Mouse (Mus musculus) left cerebral cortex, adult 2 months (tissue): ENCODE measurements around the gene Gm48552. TPM values are rescaled to one million over a fixed set of nuclear protein-coding genes. Genes with fewer than 3 reads are reported as not detected.

ENCODE experiments used
- DNase-seq, 2 experiments: peaks; one replicate each; pipeline ENCODE4 v3.0.0; 2021 to 2022; ENCODE audit warnings: low spot score in 2 of 2, mixed read lengths in 1 of 2; ENCODE audit errors: extremely low spot score in 1 of 2
- H3K27ac ChIP-seq: fragments of 200-600 bp; 2 replicates; pipeline ENCODE4 v1.8.1; 2022
- H3K4me3 ChIP-seq: fragments of 200-600 bp; 2 replicates; pipeline ENCODE4 v1.8.1; 2022
- CTCF ChIP-seq: fragments of 200-600 bp; IDR thresholded peaks from 2 replicates; pipeline ENCODE4 v1.8.1; 2022; ENCODE audit warnings: antibody characterized with exemption, mild to moderate bottlenecking, moderate library complexity
- intact Hi-C: fragments of 180-260 bp; cut with DNase I; formaldehyde crosslinking; loops from one replicate; pipeline ENCODE4 v1.15.1; 2025
- long read RNA-seq, 2 experiments: library from polyadenylated mRNA; stranded (forward); transcript quantifications; one replicate each; pipeline ENCODE4 v2.0.0; 2021; ENCODE audit warnings: borderline mapping rate in 2 of 2
- total RNA-seq, 2 experiments: library from RNA; stranded (reverse); gene quantifications; 2 replicates each; pipeline ENCODE4 v1.2.3; 2021

The Gm48552 gene
- total RNA-seq: 1 to 10 TPM; 5.1 to 7.1 TPM
- long read RNA-seq, experiment 1: 0 reads
- long read RNA-seq, experiment 2, partial matches to known transcripts: 0 of 2 reads
- long read RNA-seq, experiment 2, other reads (novel, unspliced or antisense): 0 of 2 reads

DNA sequence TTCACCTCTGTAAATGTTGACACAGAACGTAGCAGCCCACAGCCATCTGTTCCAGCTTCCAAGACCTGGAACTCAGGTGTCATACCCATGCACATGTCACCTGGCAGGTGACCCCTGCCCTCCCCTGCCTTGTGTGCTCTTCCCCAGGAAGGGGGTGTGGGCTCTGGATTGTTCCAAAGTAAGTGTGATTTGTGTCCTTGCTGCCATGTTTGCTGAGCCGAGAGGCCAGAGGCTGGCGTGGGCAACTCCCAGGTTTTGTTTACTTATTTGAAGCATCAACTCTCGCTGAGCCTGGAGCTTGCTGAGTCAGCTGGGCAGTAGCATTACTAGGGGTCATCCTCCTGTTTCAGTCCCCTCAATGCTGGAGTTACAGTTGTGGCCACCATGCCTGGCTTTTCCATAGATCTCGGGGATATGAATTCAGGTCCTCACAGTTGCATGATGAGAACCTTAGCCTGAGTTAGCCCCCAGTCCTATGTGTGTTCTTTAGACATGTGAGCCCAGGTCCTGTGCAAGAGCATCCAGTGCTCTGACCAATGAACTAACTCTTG lies at the start of gene Gm48552:
Gm48552 (plus strand) TSS at position 501 of the 551 bp plus-strand sequence.
- DNase-seq: no peak
- intact Hi-C loops: loop anchor here (1.0 kb wide), 1 partner anchor 62 kb away; no protein-coding TSS in a partner anchor
- no peak within 1 kb of the TSS for H3K4me3 ChIP-seq
- no peak for TF ChIP-seq CTCF
- no peak within 1 kb of the TSS for H3K27ac ChIP-seq

DNA sequence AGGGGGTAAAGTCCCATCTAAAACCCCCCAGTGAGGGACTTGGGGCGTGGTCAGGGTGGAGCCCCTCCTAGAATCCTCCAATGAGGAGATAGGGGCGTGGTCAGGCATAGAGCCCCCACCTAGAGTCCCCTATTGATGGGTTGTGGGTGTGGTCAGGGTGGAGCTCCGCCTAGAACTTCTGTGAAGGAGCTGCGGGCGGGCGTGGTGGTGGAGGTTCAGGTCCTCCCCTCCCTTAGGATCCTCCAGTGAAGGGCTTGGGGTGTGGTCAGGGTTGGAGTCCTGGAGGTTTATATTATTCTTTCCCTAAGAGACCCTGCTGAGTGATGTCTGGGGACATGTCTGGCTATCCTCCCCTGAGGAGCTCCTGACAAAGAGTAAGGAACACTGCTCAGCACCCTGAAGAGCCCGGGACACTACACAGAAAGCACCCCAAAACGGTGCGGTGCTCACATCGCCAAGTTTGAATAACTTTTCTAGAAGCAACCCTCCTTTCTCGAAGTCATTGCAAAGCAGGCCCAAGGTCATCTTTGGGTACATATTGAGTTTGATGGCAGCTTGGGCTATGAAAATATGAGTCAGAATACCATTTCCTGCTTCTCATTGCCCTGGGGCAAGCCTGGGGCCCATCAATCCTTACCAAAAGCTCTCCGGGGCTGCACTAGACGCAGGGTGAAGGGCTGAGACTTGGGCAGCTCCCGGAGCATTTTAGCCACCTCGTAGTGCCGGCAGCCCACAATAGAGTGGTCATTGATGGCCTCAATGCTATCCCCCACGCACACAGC lies 48.1 kb upstream of the Gm48552 start:
- DNase-seq: no peak
- no peak for TF ChIP-seq CTCF
- intact Hi-C loops: loop anchor here (5.0 kb wide), 1 partner anchor 53 kb away; no protein-coding TSS in a partner anchor
- no peak overlapping the region for H3K27ac ChIP-seq
- no peak overlapping the region for H3K4me3 ChIP-seq

DNA sequence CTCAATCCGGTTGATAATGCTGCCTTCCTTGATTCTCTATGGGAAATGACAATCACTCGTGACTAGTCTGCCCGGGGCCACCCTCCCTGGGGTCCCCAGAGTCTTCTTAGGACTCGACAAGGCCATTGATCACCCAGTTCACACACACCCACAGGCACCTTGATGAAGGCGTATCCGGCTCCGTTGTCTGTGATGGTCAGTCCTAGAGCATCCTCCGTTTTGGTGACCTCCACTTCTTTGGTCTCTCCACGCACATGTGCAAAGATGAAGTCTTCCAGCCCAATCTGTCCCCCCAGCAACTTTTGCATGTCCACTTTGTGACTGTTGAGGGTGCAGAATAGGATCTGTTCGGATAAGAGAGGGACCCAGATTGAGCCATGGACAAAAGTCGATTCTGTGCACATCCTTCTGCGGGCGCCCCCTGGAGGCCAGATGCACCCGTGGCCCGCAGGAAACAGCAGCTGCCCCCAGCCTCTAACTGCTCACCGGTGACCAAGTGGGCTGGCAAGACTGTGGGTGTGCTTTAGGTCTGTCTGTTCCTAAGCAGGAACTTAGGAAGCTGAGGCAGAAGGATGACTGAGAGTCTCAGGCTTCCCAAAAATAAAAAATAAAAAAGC lies 47.4 kb upstream of the Gm48552 start:
- Histone ChIP-seq H3K4me3 (no peak overlapping the region), H3K27ac (no peak overlapping the region)
- intact Hi-C loops: loop anchor here (5.0 kb wide), 1 partner anchor 54 kb away; no protein-coding TSS in a partner anchor
- TF ChIP-seq CTCF: peak; percentile 87
- peak in 1 of 2 experiments; percentile 66 for DNase-seq

DNA sequence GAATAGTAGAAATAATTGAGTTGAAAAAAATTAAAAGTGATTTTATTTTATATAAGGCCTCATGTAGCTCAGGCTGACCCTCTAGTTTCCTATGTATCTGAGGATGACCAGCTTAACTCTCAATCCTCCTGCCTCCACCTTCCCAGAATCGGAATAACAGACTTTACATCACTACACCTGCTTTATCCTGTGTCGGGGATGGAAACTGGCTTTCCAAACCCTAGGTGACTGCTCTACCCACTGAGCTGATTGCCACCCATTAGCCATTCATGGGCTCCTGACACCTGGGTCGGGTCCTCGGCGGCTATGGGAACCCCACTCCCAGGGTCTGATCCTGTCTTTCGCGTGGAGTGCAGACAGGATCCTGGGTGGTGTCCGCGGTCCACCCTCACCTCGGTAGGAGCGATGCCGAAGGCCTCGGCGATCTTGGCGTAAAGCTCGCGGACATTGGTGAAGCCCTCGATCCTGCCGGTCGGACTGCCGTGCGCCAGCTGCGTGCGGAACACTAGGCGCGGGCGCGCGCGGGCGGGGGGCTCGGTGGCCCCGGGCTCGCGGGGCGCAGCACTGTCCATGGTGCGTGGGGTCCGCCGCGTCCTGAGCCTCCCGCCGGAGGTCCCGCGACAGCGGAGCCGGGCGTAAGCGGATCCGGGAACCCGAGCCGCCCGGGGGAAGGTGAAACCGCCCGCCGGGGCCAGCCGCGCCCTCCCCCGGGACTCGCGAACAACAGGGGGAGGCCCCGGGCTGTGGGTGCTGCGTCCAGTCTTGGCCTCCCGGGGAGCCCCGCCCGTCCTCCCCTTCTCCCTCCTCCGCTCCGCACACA lies 45.9 kb upstream of the Gm48552 start, which contains the start of gene Gipc3:
Gipc3 (minus strand) TSS at position 581 of the 820 bp plus-strand sequence.
- TF ChIP-seq CTCF: no peak

DNA sequence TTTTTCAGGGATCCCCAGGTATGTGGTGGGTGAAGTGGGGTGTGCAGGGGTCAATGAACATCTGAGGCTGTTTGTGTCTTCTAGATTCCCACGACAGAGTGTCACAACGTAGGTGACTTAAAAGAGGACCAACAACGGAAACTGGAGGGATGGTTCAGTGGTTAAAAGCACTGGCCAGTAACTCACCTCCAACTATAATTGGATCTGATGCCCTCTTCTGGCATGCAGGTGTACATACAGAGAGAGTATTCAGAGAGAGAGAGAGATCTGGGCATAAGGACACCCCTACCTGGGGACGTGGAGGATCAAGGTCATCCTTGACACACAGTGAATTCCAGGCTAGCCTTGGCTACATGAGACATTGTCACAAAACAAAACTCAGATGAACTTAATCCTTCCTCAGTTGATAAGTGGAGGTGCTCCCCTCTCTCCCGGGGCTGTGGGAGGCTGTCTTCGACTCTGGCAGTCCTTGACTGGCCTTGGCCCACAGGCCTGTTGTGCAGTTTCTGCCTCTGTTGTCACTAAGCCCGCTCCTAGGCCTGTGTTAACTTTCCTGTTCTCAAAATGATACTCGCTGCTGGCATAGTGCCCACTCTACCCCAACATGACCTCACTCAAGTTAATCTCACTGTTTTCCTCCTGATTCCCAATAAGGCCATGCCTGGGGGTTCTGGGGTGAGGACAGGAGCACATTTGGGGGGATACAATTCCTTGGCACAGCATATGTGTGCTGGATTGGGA lies 44.2 kb upstream of the Gm48552 start:
- peak; percentile 41 for TF ChIP-seq CTCF
- DNase-seq: no peak
- intact Hi-C loops: loop anchor here (5.0 kb wide), 1 partner anchor 57 kb away; no protein-coding TSS in a partner anchor

More for the DNA sequence above, 45.9 kb upstream of the Gm48552 start, which contains the start of gene Gipc3:
- Histone ChIP-seq H3K27ac (no peak within 1 kb of the TSS), H3K4me3 (peak within 1 kb of the TSS; percentile 46)
- intact Hi-C loops: loop anchor here (5.0 kb wide), 1 partner anchor 56 kb away; no protein-coding TSS in a partner anchor
- no peak for DNase-seq

DNA sequence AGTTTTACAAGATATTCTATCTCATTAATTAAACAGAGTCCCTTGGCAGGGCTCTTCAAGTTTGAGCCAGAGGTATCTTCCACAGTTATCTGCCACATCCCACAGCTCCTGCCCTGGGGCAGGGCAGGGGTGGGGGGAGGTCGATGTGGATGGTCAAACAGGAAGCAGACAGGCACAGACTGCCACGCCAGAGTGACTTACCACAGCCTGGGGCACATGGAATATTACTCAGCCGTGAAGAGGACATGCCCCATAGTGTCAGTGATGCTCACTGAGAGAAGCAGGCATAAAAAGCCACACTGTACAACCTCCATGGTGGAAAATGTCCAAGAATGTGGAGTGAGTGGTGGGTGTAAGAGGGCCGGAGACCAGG lies 43.7 kb upstream of the Gm48552 start:
- no peak overlapping the region for H3K4me3 ChIP-seq
- intact Hi-C loops: no loop called here

More for the DNA sequence above, 44.2 kb upstream of the Gm48552 start:
- Histone ChIP-seq H3K27ac (no peak overlapping the region), H3K4me3 (no peak overlapping the region)

DNA sequence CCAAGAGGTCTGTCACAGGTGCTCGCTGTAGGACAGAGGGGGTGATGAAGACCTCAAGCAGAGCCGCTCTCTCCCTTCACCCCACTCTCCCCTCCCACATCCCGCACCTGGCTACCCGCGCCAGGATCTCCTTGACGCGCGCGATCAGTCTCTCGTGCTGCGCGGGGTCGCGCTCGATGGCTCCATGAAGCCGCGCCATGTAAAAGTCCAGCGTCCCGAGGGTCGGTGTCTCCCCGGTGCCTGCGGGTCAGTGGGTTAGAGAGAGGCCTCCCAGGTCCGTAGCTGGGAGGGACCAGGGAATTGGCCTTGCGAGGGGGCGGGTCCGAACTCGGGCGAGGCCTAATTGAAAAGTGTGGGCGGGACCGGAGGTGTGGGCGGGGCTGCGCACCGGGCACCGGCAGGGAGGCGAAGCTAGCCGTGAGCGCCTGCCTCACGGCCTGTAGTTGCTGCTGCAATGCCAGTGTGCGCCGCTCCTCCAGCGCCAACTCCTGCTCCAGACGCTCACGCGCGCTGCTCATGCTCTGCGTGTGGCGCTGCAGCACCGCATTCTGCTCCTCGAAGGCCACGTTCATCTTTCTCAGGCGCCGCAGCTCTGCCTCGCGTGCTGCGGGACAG lies 42.2 kb upstream of the Gm48552 start:
- peak; percentile 52 to 65 for DNase-seq
- TF ChIP-seq CTCF: peak; percentile 43
- intact Hi-C loops: no loop called here

More for the DNA sequence above, 43.7 kb upstream of the Gm48552 start:
- no peak for TF ChIP-seq CTCF
- DNase-seq: no peak
- no peak overlapping the region for H3K27ac ChIP-seq

DNA sequence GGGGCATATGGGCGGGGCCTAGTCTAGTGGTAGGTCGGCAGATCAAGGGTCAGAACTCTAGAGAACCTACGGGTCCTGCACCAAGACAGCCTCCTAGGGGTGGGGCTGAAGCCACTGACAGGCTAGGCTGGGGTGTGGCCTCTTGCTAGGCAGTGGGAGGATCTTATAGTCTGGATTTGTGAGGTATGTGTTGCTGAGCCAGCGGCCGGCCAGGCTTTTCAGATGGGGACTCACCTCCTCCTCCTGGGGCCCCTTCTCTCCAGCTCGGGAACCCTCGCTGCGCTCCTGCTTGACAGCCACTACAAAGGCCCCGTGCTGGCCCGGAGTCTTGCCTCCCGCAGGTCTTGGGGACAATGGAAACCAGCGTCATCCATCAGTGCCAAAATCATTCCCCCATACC lies 39.7 kb upstream of the Gm48552 start:
- no peak for DNase-seq
- Histone ChIP-seq H3K27ac (no peak overlapping the region), H3K4me3 (peak overlapping the region; percentile 62)
- no peak for TF ChIP-seq CTCF
- intact Hi-C loops: no loop called here

More for the DNA sequence above, 42.2 kb upstream of the Gm48552 start:
- no peak overlapping the region for H3K4me3 ChIP-seq
- no peak overlapping the region for H3K27ac ChIP-seq

DNA sequence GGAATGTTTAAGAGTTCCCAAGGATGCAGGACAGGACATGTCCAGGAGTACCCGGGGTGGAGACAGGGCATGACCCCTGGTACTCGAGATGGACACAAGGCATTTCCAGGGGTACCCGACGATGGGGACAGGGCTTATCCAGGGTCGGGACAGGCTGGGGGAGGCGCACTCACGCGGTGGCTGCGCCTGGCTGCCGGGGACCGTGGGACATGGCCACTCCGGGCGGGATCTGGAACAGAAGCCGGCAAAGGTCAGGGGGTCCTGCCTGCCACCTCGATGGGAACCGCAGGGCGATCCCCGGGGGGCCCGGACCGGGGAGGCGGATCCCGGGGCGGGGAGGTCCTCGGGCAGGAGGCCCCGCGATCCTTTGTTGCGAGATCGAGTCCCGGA lies 38.8 kb upstream of the Gm48552 start:
- no peak for DNase-seq
- peak overlapping the region; percentile 62 for H3K4me3 ChIP-seq
- intact Hi-C loops: loop anchor here (2.0 to 5.0 kb wide), 3 partner anchors 29 to 153 kb away; partner anchors contain the start of gene Cactin
- TF ChIP-seq CTCF: no peak
- H3K27ac ChIP-seq: peak overlapping the region; percentile 49

DNA sequence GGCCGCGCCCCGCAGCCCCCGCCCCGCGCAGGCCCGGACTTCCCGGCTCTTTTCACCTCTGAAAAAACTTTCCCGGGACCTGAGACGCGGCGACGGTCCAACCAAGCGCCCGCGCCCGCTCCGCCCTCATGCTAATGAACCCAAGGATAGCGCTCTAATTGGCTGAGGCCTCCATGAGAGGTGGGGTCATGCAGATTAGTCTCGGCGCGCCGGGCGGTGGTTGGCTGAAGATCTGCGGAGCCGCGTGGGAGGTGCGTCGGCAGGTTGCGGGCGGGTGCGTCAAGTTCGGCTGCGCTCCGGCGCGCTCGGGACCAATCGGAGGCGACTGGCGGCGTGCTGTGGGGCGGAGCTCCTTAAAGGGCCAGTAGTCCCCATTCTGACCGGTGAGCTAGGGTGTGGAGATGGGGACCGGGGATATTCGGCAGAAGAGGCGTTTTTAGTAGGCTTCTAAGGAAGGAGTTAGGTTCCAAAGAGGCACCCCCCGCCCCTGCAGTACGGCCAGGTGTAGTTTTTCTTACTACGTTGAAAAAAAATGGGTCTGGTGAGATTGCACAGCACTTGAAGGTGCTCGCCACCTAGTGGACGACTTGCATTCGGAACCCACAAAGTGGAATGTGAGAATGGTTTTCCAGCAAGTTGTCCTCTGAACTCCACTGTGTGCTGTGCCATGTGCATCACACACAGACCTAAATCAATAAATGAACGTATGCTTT lies 38.3 kb upstream of the Gm48552 start, which contains the start of gene Hmg20b:
Hmg20b (minus strand) TSS at position 130 of the 713 bp plus-strand sequence.
- Histone ChIP-seq H3K27ac (peak within 1 kb of the TSS; percentile 79), H3K4me3 (peak within 1 kb of the TSS; percentile 62)
- DNase-seq: peak; percentile 99 to 100
- peak; percentile 89 for TF ChIP-seq CTCF
- intact Hi-C loops: loop anchor here (2.0 to 5.0 kb wide), 3 partner anchors 30 to 153 kb away; partner anchors contain the start of gene Cactin
